Mouse (Mus musculus): Measurements from ENCODE around the gene Kif26b.

DNA sequence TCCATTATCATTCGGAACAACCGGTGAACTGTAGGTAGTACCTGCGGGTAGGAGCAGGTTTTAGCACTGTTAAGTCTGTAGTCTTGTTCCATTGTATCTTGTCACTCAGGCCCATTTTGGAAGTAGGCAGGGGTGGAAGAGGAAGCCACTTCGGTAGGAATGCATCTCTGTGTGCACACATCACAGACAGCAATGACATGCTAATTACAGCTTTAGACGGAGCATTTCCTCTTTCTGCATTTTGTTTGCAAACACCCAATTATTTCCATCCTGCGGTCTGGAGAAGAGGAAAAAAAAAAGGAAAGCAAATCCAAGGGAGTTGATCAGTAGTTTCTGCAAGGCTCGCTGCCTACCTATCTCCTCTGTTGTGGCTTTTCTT lies 219.3 kb downstream of the Kif26b start:
- TF ChIP-seq CTCF (IDR thresholded peaks at IDR 0.05) (no peak), EP300 (IDR thresholded peaks at IDR 0.05; ENCODE audit: insufficient read depth, low read depth, low read length) (no peak)
